ENCODE assay signal across 22 mouse cellular contexts in the genomic region with DNA sequence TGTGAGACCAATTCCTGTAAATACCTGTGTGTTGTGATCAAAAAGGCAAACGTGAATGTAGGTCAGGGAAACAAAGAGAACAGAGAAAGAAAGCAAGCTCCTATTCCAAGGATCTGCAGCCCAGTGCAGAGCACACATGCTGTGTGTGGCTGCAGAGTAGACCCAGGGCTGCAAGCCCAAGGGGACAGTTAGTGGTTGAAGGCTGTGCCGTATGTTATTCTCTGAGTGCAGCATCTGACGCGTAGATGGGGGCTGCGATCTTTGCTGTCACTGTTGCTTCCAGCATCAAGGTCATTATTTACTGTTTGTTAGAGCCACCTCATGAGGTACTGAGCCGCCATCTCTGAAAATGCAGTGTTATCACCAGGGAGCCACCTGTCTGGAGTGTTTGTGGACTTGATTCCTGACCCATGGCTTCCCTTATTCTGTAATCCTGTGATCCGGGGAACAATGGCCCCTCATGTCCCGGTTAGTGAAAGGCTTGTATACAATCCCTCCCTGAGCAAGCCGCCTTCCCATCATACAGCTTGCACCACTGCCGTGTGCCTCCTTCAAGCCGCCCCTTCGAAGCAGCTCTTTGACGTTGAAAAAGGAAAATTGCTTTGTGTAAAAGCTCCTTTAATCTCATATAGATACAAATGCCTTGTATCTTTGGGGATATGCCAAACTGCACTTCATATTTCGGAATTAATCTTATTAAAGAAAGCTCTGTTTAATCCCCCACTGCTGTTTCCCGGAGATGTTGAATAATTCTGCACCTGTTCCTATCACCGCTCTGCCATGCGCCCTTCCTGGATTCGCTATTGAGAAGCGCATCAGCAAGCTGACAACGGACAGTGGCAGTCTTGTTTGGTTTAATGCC. TPM values are rescaled to one million over a fixed set of nuclear protein-coding genes. Genes with fewer than 3 reads are reported as not detected.
DNase-seq lines count a peak whose midpoint lies in the region; ATAC-seq and TF ChIP-seq lines count a peak whose summit lies in the region.
"Had no signal": no experiment of that assay in that cellular context is flagged by ENCODE, and none has a peak within 500 bp of the region (broad histone marks: within the 10 kb centered on the region; RNA-seq: fewer than 3 reads in every experiment).

No protein-coding gene starts in this region.

- no peak for TF ChIP-seq CTCF in forebrain, postnatal 0 days (IDR thresholded peaks at IDR 0.05; ENCODE audit: low read depth)

- H3K27me3 ChIP-seq in lung, embryonic 15.5 days = no peaks in the 10 kb centered on the region
- no peaks in the 10 kb centered on the region for H3K27me3 ChIP-seq in forebrain, postnatal 0 days (ENCODE audit: insufficient read depth, low read length)
- H3K27me3 ChIP-seq in midbrain, embryonic 15.5 days (replicated peaks) = no peaks in the 10 kb centered on the region

- no peaks in the 10 kb centered on the region for H3K36me3 ChIP-seq in lung, embryonic 15.5 days
- no peaks in the 10 kb centered on the region for H3K36me3 ChIP-seq in forebrain, postnatal 0 days (ENCODE audit: insufficient read depth)
- no peaks in the 10 kb centered on the region for H3K36me3 ChIP-seq in midbrain, embryonic 15.5 days (replicated peaks)
- H3K36me3 ChIP-seq: heart, embryonic 10.5 days had no signal

- peaks cover 9% of the 10 kb centered on the region; the same call in 1 of the 2 replicates for H3K4me1 ChIP-seq in lung, embryonic 15.5 days
- H3K4me1 ChIP-seq in forebrain, postnatal 0 days (ENCODE audit: insufficient read depth) = peaks cover 9% of the 10 kb centered on the region
- H3K4me1 ChIP-seq in midbrain, embryonic 15.5 days = peaks cover 10% of the 10 kb centered on the region
- H3K4me1 ChIP-seq: heart, embryonic 10.5 days; megakaryocyte, embryonic 14.5 days had no signal

- DNase-seq in lung, postnatal 4 days = no peak
- peak; percentile 62 for DNase-seq in forebrain, postnatal 0 days
- DNase-seq in urinary bladder, postnatal 36 days (ENCODE audit: low spot score in 2 of 2) = no peak
- no peak for DNase-seq in frontal cortex, adult 2 months (ENCODE audit: extremely low spot score in 1 of 2, low spot score in 1 of 2)
- no peak for DNase-seq in heart, adult 9 months (ENCODE audit: low spot score in 2 of 2)
- DNase-seq: cerebellum, adult 11-12 months; gastrocnemius, postnatal 25 days; kidney, postnatal 14 days; lung, embryonic 14.5 days; thymus, postnatal 4 days had no signal

- ATAC-seq in lung, embryonic 15.5 days (ENCODE audit: borderline replicate concordance, extremely low read depth, low FRiP score, low TSS enrichment) = no peak
- ATAC-seq in forebrain, postnatal 0 days = peak; percentile 75
- ATAC-seq in midbrain, embryonic 15.5 days (replicated peaks) = peak; percentile 87
- ATAC-seq: intestine, postnatal 0 days had no signal

- H3K4me2 ChIP-seq in lung, embryonic 15.5 days = no peak overlapping the region
- peak overlapping the region; percentile 23 for H3K4me2 ChIP-seq in forebrain, postnatal 0 days (ENCODE audit: low read depth)
- peak overlapping the region; percentile 27 for H3K4me2 ChIP-seq in midbrain, embryonic 15.5 days
- H3K4me2 ChIP-seq: liver, embryonic 11.5 days; lung, embryonic 14.5 days had no signal

- no peaks in the 10 kb centered on the region for H3K9me3 ChIP-seq in lung, embryonic 15.5 days
- no peaks in the 10 kb centered on the region for H3K9me3 ChIP-seq in forebrain, postnatal 0 days (ENCODE audit: low read length)
- no peaks in the 10 kb centered on the region for H3K9me3 ChIP-seq in midbrain, embryonic 15.5 days
- H3K9me3 ChIP-seq: heart, embryonic 10.5 days had no signal

- no peak overlapping the region for H3K4me3 ChIP-seq in lung, embryonic 15.5 days
- H3K4me3 ChIP-seq in forebrain, postnatal 0 days (ENCODE audit: low read depth, low read length) = no peak overlapping the region
- no peak overlapping the region for H3K4me3 ChIP-seq in midbrain, embryonic 15.5 days
- H3K4me3 ChIP-seq: heart, embryonic 10.5 days; megakaryocyte, embryonic 14.5 days had no signal

- WGBS in lung, embryonic 15.5 days = 45% methylated on average over 20 of the region's 20 CpGs
- 20% methylated on average over 20 of the region's 20 CpGs for WGBS in forebrain, postnatal 0 days
- WGBS in midbrain, embryonic 15.5 days = 8% methylated on average over 20 of the region's 20 CpGs

- H3K9ac ChIP-seq in lung, embryonic 15.5 days = no peak overlapping the region
- H3K9ac ChIP-seq in forebrain, postnatal 0 days = 0 out of 2 replicates have a peak overlapping the region, but pooled peaks have one; percentile 10
- H3K9ac ChIP-seq in midbrain, embryonic 15.5 days = no peak overlapping the region
- H3K9ac ChIP-seq: lung, embryonic 14.5 days had no signal

- peak overlapping the region; percentile 8; the same call in 1 of the 2 replicates for H3K27ac ChIP-seq in lung, embryonic 15.5 days
- H3K27ac ChIP-seq in forebrain, postnatal 0 days (ENCODE audit: low read depth, low read length) = peak overlapping the region; percentile 47
- H3K27ac ChIP-seq in midbrain, embryonic 15.5 days = peak overlapping the region; percentile 69
- H3K27ac ChIP-seq: heart, embryonic 10.5 days had no signal

RNA-seq across cellular contexts. Expression of gene Erich6b, which starts 5.1 kb away (rescaled TPM):
- not detected in 2 replicates for polyA plus RNA-seq in lung, embryonic 15.5 days (2015; fragmentation: Nextera tagmentation; extraction: Ambion mirVana)
- not detected in 2 replicates for total RNA-seq in forebrain, postnatal 0 days (2014; rRNA removed)
- not detected in 2 replicates for polyA plus RNA-seq in forebrain, postnatal 0 days (2015; fragmentation: Nextera tagmentation; extraction: Ambion mirVana)
- not detected in 2 replicates for polyA plus RNA-seq in midbrain, embryonic 15.5 days (2015; fragmentation: Nextera tagmentation; extraction: Ambion mirVana)
- polyA plus RNA-seq in frontal cortex, adult 2 months (2012; rRNA removed) = not detected in 2 replicates
- total RNA-seq: ES-E14; gastrocnemius, postnatal 25 days; heart, postnatal 25 days; layer of hippocampus, postnatal 25 days; left cerebral cortex, postnatal 25 days; neutrophil, adult 5-6 weeks had no signal
- polyA plus RNA-seq: embryonic facial prominence, embryonic 14.5 days; heart, embryonic 10.5 days; intestine, postnatal 0 days; liver, embryonic 11.5 days; lung, embryonic 14.5 days had no signal

RNA-seq across cellular contexts. Expression of gene Spert, which starts 54.3 kb away (rescaled TPM):
- polyA plus RNA-seq in lung, embryonic 15.5 days (2015; fragmentation: Nextera tagmentation; extraction: Ambion mirVana) = not detected in 2 replicates
- not detected in 2 replicates for total RNA-seq in forebrain, postnatal 0 days (2014; rRNA removed)
- polyA plus RNA-seq in forebrain, postnatal 0 days (2015; fragmentation: Nextera tagmentation; extraction: Ambion mirVana) = not detected in 2 replicates
- polyA plus RNA-seq in midbrain, embryonic 15.5 days (2015; fragmentation: Nextera tagmentation; extraction: Ambion mirVana) = not detected in 2 replicates
- polyA plus RNA-seq in frontal cortex, adult 2 months (2012; rRNA removed) = not detected in 2 replicates
- total RNA-seq: ES-E14; gastrocnemius, postnatal 25 days; heart, postnatal 25 days; layer of hippocampus, postnatal 25 days; left cerebral cortex, postnatal 25 days; neutrophil, adult 5-6 weeks had no signal
- polyA plus RNA-seq: embryonic facial prominence, embryonic 14.5 days; heart, embryonic 10.5 days; intestine, postnatal 0 days; liver, embryonic 11.5 days; lung, embryonic 14.5 days had no signal

Comparison
In these comparisons a context has a peak if more than half of its experiments do, and no peak if none do; other contexts are left out.
1. H3K27ac ChIP-seq: peak in every context shown above with its lines; median percentile 69 in midbrain, embryonic 15.5 days; 47 in forebrain, postnatal 0 days; 8 in lung, embryonic 15.5 days.